In genomic region chr7:134132323-134132722, GRCm38 (mm10) we compare ENCODE assay signal across 19 mouse cellular contexts.
DNase-seq lines count a peak whose midpoint lies in the region; ATAC-seq lines count a peak whose summit lies in the region.
"Had no signal": no experiment of that assay in that cellular context is flagged by ENCODE, and none has a peak within 500 bp of the region (broad histone marks: within the 10 kb centered on the region; RNA-seq: fewer than 3 reads in every experiment).

No protein-coding gene starts in this region.

- H3K4me3 ChIP-seq in midbrain, embryonic 12.5 days, result no peak overlapping the region
- H3K4me3 ChIP-seq in midbrain, embryonic 11.5 days (ENCODE audit: low read depth, low read length), result no peak overlapping the region
- no peak overlapping the region for H3K4me3 ChIP-seq in embryonic facial prominence, embryonic 11.5 days (ENCODE audit: low read depth, low read length)
- no peak overlapping the region for H3K4me3 ChIP-seq in neural tube, embryonic 14.5 days (ENCODE audit: low read depth, low read length)
- H3K4me3 ChIP-seq: erythroblast, embryonic 14.5 days; gastrocnemius, adult 2 months; liver, embryonic 12.5 days; lung, embryonic 15.5 days had no signal

- H3K9ac ChIP-seq in midbrain, embryonic 12.5 days (replicated peaks), result no peak overlapping the region
- no peak overlapping the region for H3K9ac ChIP-seq in midbrain, embryonic 11.5 days (ENCODE audit: low read length)
- no peak overlapping the region for H3K9ac ChIP-seq in embryonic facial prominence, embryonic 11.5 days (replicated peaks; ENCODE audit: low read length)
- no peak overlapping the region for H3K9ac ChIP-seq in neural tube, embryonic 14.5 days (replicated peaks; ENCODE audit: low read depth, low read length)
- H3K9ac ChIP-seq: liver, embryonic 12.5 days; lung, embryonic 15.5 days had no signal

- peaks cover 9% of the 10 kb centered on the region; the same call in 1 of the 2 replicates for H3K4me1 ChIP-seq in midbrain, embryonic 12.5 days
- no peaks in the 10 kb centered on the region for H3K4me1 ChIP-seq in midbrain, embryonic 11.5 days (ENCODE audit: control insufficient read depth, insufficient read depth, low read length)
- no peaks in the 10 kb centered on the region for H3K4me1 ChIP-seq in embryonic facial prominence, embryonic 11.5 days (ENCODE audit: control insufficient read depth, insufficient read depth, low read length)
- no peaks in the 10 kb centered on the region for H3K4me1 ChIP-seq in neural tube, embryonic 14.5 days (ENCODE audit: control insufficient read depth, insufficient read depth, low read length)
- H3K4me1 ChIP-seq: liver, embryonic 12.5 days; lung, embryonic 15.5 days had no signal

- peak; percentile 44 for ATAC-seq in midbrain, embryonic 12.5 days (ENCODE audit: low FRiP score, low read depth)
- ATAC-seq in midbrain, embryonic 11.5 days (ENCODE audit: low FRiP score), result no peak
- ATAC-seq in embryonic facial prominence, embryonic 11.5 days (replicated peaks; ENCODE audit: insufficient number of reproducible peaks, low FRiP score, low TSS enrichment, low read depth), result no peak
- ATAC-seq in neural tube, embryonic 14.5 days (ENCODE audit: low read depth), result peak; percentile 65; the same call in 1 of the 2 replicates
- ATAC-seq: activated CD4-positive, CD25-positive, alpha-beta regulatory T cell, adult 4 months; liver, embryonic 12.5 days had no signal

- no peaks in the 10 kb centered on the region for H3K27me3 ChIP-seq in midbrain, embryonic 12.5 days
- no peaks in the 10 kb centered on the region for H3K27me3 ChIP-seq in midbrain, embryonic 11.5 days (ENCODE audit: control insufficient read depth, insufficient read depth, low read length)
- H3K27me3 ChIP-seq in embryonic facial prominence, embryonic 11.5 days (ENCODE audit: control insufficient read depth, insufficient read depth, low read length), result no peaks in the 10 kb centered on the region
- no peaks in the 10 kb centered on the region for H3K27me3 ChIP-seq in neural tube, embryonic 14.5 days (ENCODE audit: control insufficient read depth, insufficient read depth, low read length)
- H3K27me3 ChIP-seq: CH12.LX; liver, embryonic 12.5 days; lung, embryonic 15.5 days had no signal

- peak overlapping the region; percentile 35; the same call in 1 of the 2 replicates for H3K27ac ChIP-seq in midbrain, embryonic 12.5 days (replicated peaks)
- H3K27ac ChIP-seq in midbrain, embryonic 11.5 days (ENCODE audit: low read depth, low read length), result no peak overlapping the region
- no peak overlapping the region for H3K27ac ChIP-seq in embryonic facial prominence, embryonic 11.5 days (replicated peaks; ENCODE audit: low read depth, low read length)
- no peak overlapping the region for H3K27ac ChIP-seq in neural tube, embryonic 14.5 days (ENCODE audit: low read depth, low read length)
- H3K27ac ChIP-seq: gastrocnemius, adult 2 months; liver, embryonic 12.5 days; lung, embryonic 15.5 days had no signal

- no peak overlapping the region for H3K4me2 ChIP-seq in midbrain, embryonic 12.5 days (replicated peaks)
- no peak overlapping the region for H3K4me2 ChIP-seq in midbrain, embryonic 11.5 days
- H3K4me2 ChIP-seq in embryonic facial prominence, embryonic 11.5 days (ENCODE audit: low read depth, low read length), result no peak overlapping the region
- no peak overlapping the region for H3K4me2 ChIP-seq in neural tube, embryonic 14.5 days (ENCODE audit: low read depth, low read length)
- H3K4me2 ChIP-seq: liver, embryonic 12.5 days; lung, embryonic 15.5 days had no signal

- 59% methylated on average over 2 of the region's 2 CpGs for WGBS in midbrain, embryonic 12.5 days
- 69% methylated on average over 2 of the region's 2 CpGs for WGBS in midbrain, embryonic 11.5 days
- 30% methylated on average over 2 of the region's 2 CpGs for WGBS in embryonic facial prominence, embryonic 11.5 days
- 11% methylated on average over 2 of the region's 2 CpGs for WGBS in neural tube, embryonic 14.5 days

- peak; percentile 9 for DNase-seq in cerebellum, adult 9-10 months
- no peak for DNase-seq in cerebellum, adult 9-11 months
- DNase-seq in midbrain, embryonic 11.5 days (ENCODE audit: low spot score, missing footprints), result no peak
- DNase-seq in embryonic facial prominence, embryonic 11.5 days (ENCODE audit: low spot score), result peak; percentile 61
- no peak for DNase-seq in adipocyte (ENCODE audit: low spot score)
- no peak for DNase-seq in urinary bladder, postnatal 36 days (ENCODE audit: low spot score in 2 of 2)
- DNase-seq: cerebellum, adult 11 months; gastrocnemius, adult 2 months; heart, adult 18-20 months; kidney, adult 2 months; kidney, postnatal 25 days; thymus, postnatal 14 days had no signal

- H3K36me3 ChIP-seq in midbrain, embryonic 12.5 days, result no peaks in the 10 kb centered on the region
- no peaks in the 10 kb centered on the region for H3K36me3 ChIP-seq in midbrain, embryonic 11.5 days (ENCODE audit: control insufficient read depth, insufficient read depth, low read length)
- H3K36me3 ChIP-seq in embryonic facial prominence, embryonic 11.5 days (replicated peaks; ENCODE audit: control insufficient read depth, insufficient read depth, low read depth, low read length), result no peaks in the 10 kb centered on the region
- no peaks in the 10 kb centered on the region for H3K36me3 ChIP-seq in neural tube, embryonic 14.5 days (ENCODE audit: control insufficient read depth, insufficient read depth, low read length)
- H3K36me3 ChIP-seq: liver, embryonic 12.5 days had no signal

- H3K9me3 ChIP-seq in midbrain, embryonic 12.5 days, result no peaks in the 10 kb centered on the region
- no peaks in the 10 kb centered on the region for H3K9me3 ChIP-seq in midbrain, embryonic 11.5 days (ENCODE audit: control insufficient read depth, low read length)
- H3K9me3 ChIP-seq in embryonic facial prominence, embryonic 11.5 days (replicated peaks; ENCODE audit: control insufficient read depth, low read length), result no peaks in the 10 kb centered on the region
- no peaks in the 10 kb centered on the region for H3K9me3 ChIP-seq in neural tube, embryonic 14.5 days (ENCODE audit: control insufficient read depth, low read length)
- H3K9me3 ChIP-seq: liver, embryonic 12.5 days; lung, embryonic 15.5 days had no signal

Comparison
In these comparisons a context has a peak if more than half of its experiments do, and no peak if none do; other contexts are left out.
1. DNase-seq: peak in cerebellum, adult 9-10 months (single experiment) and embryonic facial prominence, embryonic 11.5 days (single experiment); none in cerebellum, adult 9-11 months (single experiment), midbrain, embryonic 11.5 days (single experiment), adipocyte (single experiment) and urinary bladder, postnatal 36 days (0 of 2).
2. ATAC-seq: peak in midbrain, embryonic 12.5 days (single experiment) and neural tube, embryonic 14.5 days (single experiment); none in midbrain, embryonic 11.5 days (single experiment) and embryonic facial prominence, embryonic 11.5 days (single experiment).